Mouse (Mus musculus) midbrain, embryonic 12.5 days (tissue): ENCODE results near the gene Ampd1. TPM values are rescaled to one million over a fixed set of nuclear protein-coding genes. Genes with fewer than 3 reads are reported as not detected.

ENCODE experiments used
- ATAC-seq: fragments of 200-750 bp; cut with Nextera tagmentation; 2 replicates; pipeline ENCODE4 v1.8.0; 2017; ENCODE audit warnings: low read depth, moderate TSS enrichment, moderate library complexity; ENCODE audit not compliant: low FRiP score
- H3K27ac ChIP-seq: fragments of 300-500 bp; sonication (generic); replicated peaks from 2 replicates; pipeline ENCODE4 v1.5.1; 2016; ENCODE audit warnings: mild to moderate bottlenecking
- H3K27me3 ChIP-seq: fragments of 300-500 bp; sonication (generic); 2 replicates; pipeline ENCODE4 v1.6.1; 2016; ENCODE audit warnings: mild to moderate bottlenecking
- H3K36me3 ChIP-seq: fragments of 300-500 bp; sonication (generic); 2 replicates; pipeline ENCODE4 v1.6.1; 2016
- H3K4me1 ChIP-seq: fragments of 300-500 bp; sonication (generic); 2 replicates; pipeline ENCODE4 v1.6.1; 2016
- H3K4me2 ChIP-seq: fragments of 300-500 bp; sonication (generic); replicated peaks from 2 replicates; pipeline ENCODE4 v1.6.1; 2016; ENCODE audit warnings: mild to moderate bottlenecking, moderate library complexity
- H3K4me3 ChIP-seq: fragments of 300-500 bp; sonication (generic); 2 replicates; pipeline ENCODE4 v1.5.1; 2016; ENCODE audit warnings: mild to moderate bottlenecking
- H3K9ac ChIP-seq: fragments of 300-500 bp; sonication (generic); replicated peaks from 2 replicates; pipeline ENCODE4 v1.6.1; 2016; ENCODE audit warnings: mild to moderate bottlenecking, moderate library complexity
- H3K9me3 ChIP-seq: fragments of 300-500 bp; sonication (generic); 2 replicates; pipeline ENCODE4 v1.6.1; 2016; ENCODE audit warnings: mild to moderate bottlenecking
- WGBS: fragments of 180-500 bp; shearing (Covaris S2); methylation state at CpG from one replicate; pipeline ENCODE4 v1.1.7; 2016; 5-methylcytosine and 5-hydroxymethylcytosine counted together
- polyA plus RNA-seq: library from polyadenylated mRNA; unstranded; fragments of >200 nt; fragmentation: Nextera tagmentation; extraction: Ambion mirVana; gene quantifications from 2 replicates; pipeline ENCODE4 v1.2.1, GENCODE M21; 2016

Ampd1 gene
- polyA plus RNA-seq, 1 experiment from 2014 or later = 0.18 TPM

DNA sequence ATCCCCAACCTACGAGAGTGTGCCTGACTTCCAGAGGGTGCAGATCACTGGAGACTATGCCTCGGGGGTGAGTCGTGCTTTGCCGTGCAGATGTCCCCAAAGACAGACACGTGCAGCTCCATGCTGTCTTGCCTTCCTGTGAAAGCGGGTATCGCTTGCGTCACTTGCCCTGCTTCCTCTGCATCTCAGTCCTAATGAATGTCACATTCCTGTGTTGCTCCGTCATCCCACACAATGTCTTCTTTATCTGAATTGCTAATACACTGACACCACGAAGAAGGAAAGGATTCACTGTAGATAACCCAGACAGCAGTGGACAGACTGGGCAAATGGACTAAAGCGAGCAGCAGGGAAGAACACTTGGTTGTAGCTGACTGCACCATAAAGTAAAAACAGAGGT lies 7.2 kb downstream of the Ampd1 start:
- H3K9me3 ChIP-seq = no peaks in the 10 kb centered on the region
- no peak overlapping the region for H3K4me3 ChIP-seq
- ATAC-seq = no peak
- H3K36me3 ChIP-seq = no peaks in the 10 kb centered on the region
- no peak overlapping the region for H3K27ac ChIP-seq
- H3K4me2 ChIP-seq = no peak overlapping the region
- H3K27me3 ChIP-seq = no peaks in the 10 kb centered on the region
- WGBS = 65% methylated on average over 11 of the region's 11 CpGs
- no peak overlapping the region for H3K9ac ChIP-seq
- H3K4me1 ChIP-seq = no peaks in the 10 kb centered on the region

DNA sequence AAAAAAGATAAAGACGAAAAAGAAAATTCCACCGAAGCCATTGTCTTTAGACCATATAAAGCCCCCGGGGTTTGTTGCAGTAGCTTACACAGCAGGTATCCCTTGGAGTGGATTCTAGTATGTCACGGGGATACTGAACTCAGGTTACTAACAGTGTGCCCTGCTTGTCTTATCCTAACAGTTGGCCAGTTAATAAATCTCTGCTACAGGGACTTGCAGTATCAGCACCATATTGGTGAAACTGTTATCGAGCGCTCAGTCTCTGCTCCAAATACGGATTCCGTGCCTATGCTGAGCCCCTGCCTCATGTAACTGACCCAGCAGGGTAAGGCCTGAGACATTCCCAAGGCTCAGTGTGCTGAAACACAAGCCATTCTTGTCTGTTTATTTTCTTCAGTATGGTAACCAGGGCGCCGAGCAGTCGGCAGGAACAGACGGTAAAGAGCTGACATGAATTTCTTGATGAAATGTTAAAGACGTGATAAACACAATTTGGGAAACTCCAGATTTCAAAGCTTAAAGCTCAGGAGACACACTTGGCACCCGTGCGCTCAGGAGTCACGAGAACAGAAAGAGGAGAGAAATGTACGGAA lies 8.1 kb downstream of the Ampd1 start:
- no peak overlapping the region for H3K4me2 ChIP-seq
- no peak overlapping the region for H3K27ac ChIP-seq
- no peak overlapping the region for H3K9ac ChIP-seq
- no peaks in the 10 kb centered on the region for H3K36me3 ChIP-seq
- no peaks in the 10 kb centered on the region for H3K9me3 ChIP-seq
- WGBS = 87% methylated on average over 17 of the region's 17 CpGs
- H3K27me3 ChIP-seq = no peaks in the 10 kb centered on the region
- H3K4me1 ChIP-seq = no peaks in the 10 kb centered on the region
- no peak for ATAC-seq
- H3K4me3 ChIP-seq = no peak overlapping the region

DNA sequence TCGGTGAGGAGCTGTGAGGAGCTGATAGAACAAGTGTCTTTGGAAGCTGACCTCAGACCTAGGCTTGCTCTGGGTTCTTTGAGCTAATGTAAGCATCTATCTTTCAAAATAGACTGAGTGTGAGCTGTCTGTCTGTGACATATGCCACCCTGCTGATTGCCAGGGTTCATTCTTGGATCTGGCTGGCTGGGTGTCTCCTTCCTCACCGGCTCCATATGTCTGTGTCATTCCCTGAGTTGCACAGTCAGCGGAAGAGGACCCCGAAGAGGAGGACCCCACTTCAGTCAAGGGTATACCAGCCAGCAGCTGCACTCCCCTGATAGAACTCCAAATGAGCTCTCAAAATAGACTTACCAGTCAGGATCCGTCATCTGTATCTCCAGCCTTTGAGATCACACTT lies 8.9 kb downstream of the Ampd1 start:
- no peaks in the 10 kb centered on the region for H3K9me3 ChIP-seq
- no peak overlapping the region for H3K27ac ChIP-seq
- H3K36me3 ChIP-seq = no peaks in the 10 kb centered on the region
- H3K9ac ChIP-seq = no peak overlapping the region
- H3K4me3 ChIP-seq = no peak overlapping the region
- H3K4me2 ChIP-seq = no peak overlapping the region
- no peak for ATAC-seq
- no peaks in the 10 kb centered on the region for H3K4me1 ChIP-seq
- H3K27me3 ChIP-seq = no peaks in the 10 kb centered on the region
- 92% methylated on average over 5 of the region's 5 CpGs for WGBS

DNA sequence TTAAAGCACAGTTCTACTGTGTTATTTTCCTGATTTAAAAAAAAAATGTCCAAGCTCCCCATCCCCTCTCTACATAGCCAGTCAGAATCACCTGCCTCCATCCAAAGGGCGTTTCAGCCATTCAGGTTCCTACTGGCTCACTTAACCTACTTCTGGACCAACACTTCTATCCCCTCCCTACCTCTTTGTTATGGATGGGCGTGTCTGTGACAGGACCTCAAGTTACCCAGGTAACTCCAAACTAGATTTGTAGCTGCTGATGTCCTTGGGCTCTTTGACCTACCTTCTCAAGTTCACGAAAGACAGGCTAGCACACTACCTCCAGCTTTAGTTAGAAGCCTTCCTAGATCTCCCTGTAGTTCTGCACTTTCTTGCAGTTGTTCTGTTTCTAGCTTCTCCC lies 12.2 kb downstream of the Ampd1 start:
- H3K36me3 ChIP-seq = no peaks in the 10 kb centered on the region
- ATAC-seq = no peak
- H3K9ac ChIP-seq = no peak overlapping the region
- H3K4me2 ChIP-seq = no peak overlapping the region
- H3K4me1 ChIP-seq = no peaks in the 10 kb centered on the region
- H3K27me3 ChIP-seq = no peaks in the 10 kb centered on the region
- 79% methylated on average over 3 of the region's 3 CpGs for WGBS
- H3K9me3 ChIP-seq = no peaks in the 10 kb centered on the region
- H3K4me3 ChIP-seq = no peak overlapping the region
- H3K27ac ChIP-seq = no peak overlapping the region

DNA sequence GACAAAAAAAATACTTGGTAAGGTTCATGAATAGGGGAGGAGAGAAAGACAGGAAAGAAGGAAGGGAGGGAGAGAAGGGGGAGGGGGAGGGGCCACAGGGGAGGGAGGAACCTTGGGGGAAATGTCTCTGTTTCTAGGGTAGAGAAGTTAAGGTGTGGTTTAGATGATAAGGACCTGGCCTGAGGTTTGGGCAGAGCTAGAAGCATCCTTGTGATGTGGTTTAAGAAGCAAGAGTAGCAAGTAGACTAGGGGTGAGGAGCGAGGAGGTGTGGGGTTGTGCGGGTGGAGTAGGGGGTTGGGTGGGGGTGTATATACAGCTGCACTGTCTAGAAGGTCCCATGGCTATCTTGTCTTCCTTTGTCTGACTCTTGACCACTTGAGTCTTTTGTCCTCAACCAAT lies 17.9 kb downstream of the Ampd1 start:
- H3K4me2 ChIP-seq = no peak overlapping the region
- H3K9me3 ChIP-seq = no peaks in the 10 kb centered on the region
- H3K4me3 ChIP-seq = no peak overlapping the region
- 100% methylated on average over 2 of the region's 2 CpGs for WGBS
- ATAC-seq = no peak
- H3K4me1 ChIP-seq = no peaks in the 10 kb centered on the region
- no peaks in the 10 kb centered on the region for H3K36me3 ChIP-seq
- no peak overlapping the region for H3K27ac ChIP-seq
- H3K9ac ChIP-seq = no peak overlapping the region
- no peaks in the 10 kb centered on the region for H3K27me3 ChIP-seq

DNA sequence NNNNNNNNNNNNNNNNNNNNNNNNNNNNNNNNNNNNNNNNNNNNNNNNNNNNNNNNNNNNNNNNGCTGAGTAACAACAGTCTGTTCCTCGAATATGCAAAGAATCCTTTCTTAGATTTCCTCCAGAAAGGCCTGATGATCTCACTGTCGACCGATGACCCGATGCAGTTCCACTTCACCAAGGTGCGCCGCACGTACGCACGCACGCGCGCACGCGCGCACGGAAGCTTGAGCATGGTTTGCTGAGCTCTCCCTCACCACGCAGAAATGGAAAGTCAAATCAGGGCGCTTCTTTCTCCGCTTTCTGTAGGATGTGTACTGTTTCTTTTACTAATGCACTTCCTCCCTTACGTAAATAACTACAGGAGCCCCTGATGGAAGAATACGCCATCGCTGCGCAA lies 24.8 kb downstream of the Ampd1 start:
- Histone ChIP-seq H3K4me2 (no peak overlapping the region), H3K4me1 (0 out of 2 replicates have a peak, but pooled peaks cover 7% of the 10 kb centered on the region), H3K9me3 (no peaks in the 10 kb centered on the region), H3K27me3 (peaks cover 17% of the 10 kb centered on the region), H3K9ac (no peak overlapping the region), H3K27ac (no peak overlapping the region), H3K4me3 (no peak overlapping the region), H3K36me3 (no peaks in the 10 kb centered on the region)
- 80% methylated on average over 23 of the region's 23 CpGs for WGBS
- ATAC-seq = no peak

DNA sequence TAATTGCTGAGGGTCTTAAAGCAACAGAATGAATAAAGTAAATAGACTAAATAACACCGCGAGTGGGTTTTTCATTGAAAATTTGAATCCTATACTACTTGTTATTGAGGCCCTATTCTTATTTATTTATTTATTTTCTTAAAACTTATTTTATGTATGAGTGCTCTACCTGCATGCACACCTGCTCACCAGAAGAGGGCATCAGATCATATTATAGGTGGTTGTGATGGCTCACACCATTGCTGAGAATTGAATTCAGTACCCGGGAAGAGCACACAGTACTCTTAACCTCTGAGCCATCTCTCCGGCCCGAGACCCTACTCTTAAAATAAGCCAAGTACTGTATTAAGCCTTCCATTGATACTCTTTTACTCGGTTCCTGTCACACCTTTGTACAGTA lies 25.9 kb downstream of the Ampd1 start:
- Histone ChIP-seq H3K27ac (no peak overlapping the region), H3K4me1 (0 out of 2 replicates have a peak, but pooled peaks cover 7% of the 10 kb centered on the region), H3K36me3 (no peaks in the 10 kb centered on the region), H3K9ac (no peak overlapping the region), H3K9me3 (no peaks in the 10 kb centered on the region), H3K4me2 (no peak overlapping the region), H3K4me3 (no peak overlapping the region), H3K27me3 (peaks cover 25% of the 10 kb centered on the region)
- 86% methylated on average over 6 of the region's 6 CpGs for WGBS
- no peak for ATAC-seq

DNA sequence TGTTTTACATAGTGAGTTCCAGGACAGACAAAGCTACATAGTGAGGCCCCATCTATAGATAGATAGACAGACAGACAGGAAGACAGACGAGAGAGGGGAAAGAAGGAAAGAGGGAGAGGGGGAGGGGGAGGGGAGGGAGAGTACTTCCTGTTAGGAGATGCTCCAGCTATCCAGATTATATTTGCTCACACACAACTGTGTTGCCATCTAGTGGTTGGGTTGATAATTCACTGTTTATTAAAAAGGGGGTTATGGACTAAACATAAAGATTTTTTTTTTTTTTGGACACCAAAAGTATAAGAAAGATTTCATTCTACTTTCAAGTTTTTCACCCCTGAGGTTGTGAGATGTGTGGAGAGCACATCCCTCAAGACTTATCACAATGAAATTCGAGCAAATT lies 26.9 kb downstream of the Ampd1 start:
- H3K9ac ChIP-seq = no peak overlapping the region
- WGBS = 69% methylated on average over 2 of the region's 2 CpGs
- no peaks in the 10 kb centered on the region for H3K36me3 ChIP-seq
- H3K4me2 ChIP-seq = no peak overlapping the region
- no peak overlapping the region for H3K27ac ChIP-seq
- ATAC-seq = no peak
- no peaks in the 10 kb centered on the region for H3K9me3 ChIP-seq
- H3K4me1 ChIP-seq = 0 out of 2 replicates have a peak, but pooled peaks cover 7% of the 10 kb centered on the region
- H3K27me3 ChIP-seq = peaks cover 28% of the 10 kb centered on the region
- H3K4me3 ChIP-seq = no peak overlapping the region

DNA sequence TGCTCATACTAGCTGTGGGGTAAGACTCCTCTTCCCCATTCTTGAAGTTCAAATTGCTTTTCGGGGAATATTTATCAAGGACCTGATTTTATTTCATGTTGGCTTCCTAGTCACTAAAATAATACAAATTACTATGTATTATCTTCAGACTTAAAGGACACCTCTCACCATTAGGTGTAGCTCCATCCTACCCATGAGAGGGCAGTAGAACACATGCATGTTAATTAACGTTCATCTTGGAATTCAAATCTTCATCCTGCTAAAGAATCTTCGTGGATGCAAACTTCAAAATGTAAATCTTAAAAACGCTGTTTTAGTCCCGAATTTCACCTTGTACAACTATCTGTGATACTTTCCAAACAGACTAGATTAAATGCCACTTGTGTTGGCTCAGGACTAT lies 27.4 kb downstream of the Ampd1 start:
- Histone ChIP-seq H3K27me3 (peaks cover 28% of the 10 kb centered on the region), H3K4me3 (no peak overlapping the region), H3K9me3 (no peaks in the 10 kb centered on the region), H3K4me1 (0 out of 2 replicates have a peak, but pooled peaks cover 7% of the 10 kb centered on the region), H3K4me2 (no peak overlapping the region), H3K27ac (no peak overlapping the region), H3K9ac (no peak overlapping the region), H3K36me3 (no peaks in the 10 kb centered on the region)
- no peak for ATAC-seq
- 69% methylated on average over 5 of the region's 5 CpGs for WGBS

DNA sequence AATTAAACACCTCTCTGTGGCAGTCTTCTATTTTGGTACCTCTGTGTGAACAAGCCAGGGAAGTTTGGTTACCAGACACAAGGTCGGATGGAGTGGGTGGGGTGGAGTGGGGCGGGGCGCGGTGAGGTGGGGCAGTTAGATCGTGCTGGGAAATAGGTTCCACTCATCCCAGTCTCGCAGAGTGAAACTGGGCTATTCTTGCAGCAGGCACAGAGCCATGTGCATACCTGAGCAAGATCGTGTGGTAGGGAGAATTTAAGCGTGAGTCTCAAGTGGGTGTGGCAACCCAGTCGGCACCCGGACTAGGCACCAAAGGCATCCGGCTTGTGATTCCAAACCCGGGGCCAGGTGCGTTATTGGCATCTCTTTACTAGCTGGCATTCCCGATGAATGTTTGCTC lies 28.1 kb downstream of the Ampd1 start:
- no peaks in the 10 kb centered on the region for H3K9me3 ChIP-seq
- peaks cover 28% of the 10 kb centered on the region for H3K27me3 ChIP-seq
- peak overlapping the region; percentile 71 for H3K4me2 ChIP-seq
- H3K4me3 ChIP-seq = peak overlapping the region; percentile 52
- 0 out of 2 replicates have a peak, but pooled peaks cover 7% of the 10 kb centered on the region for H3K4me1 ChIP-seq
- no peaks in the 10 kb centered on the region for H3K36me3 ChIP-seq
- H3K9ac ChIP-seq = peak overlapping the region; percentile 37; the same call in 1 of the 2 replicates
- H3K27ac ChIP-seq = no peak overlapping the region
- WGBS = 3% methylated on average over 14 of the region's 14 CpGs
- ATAC-seq = peak; percentile 55

DNA sequence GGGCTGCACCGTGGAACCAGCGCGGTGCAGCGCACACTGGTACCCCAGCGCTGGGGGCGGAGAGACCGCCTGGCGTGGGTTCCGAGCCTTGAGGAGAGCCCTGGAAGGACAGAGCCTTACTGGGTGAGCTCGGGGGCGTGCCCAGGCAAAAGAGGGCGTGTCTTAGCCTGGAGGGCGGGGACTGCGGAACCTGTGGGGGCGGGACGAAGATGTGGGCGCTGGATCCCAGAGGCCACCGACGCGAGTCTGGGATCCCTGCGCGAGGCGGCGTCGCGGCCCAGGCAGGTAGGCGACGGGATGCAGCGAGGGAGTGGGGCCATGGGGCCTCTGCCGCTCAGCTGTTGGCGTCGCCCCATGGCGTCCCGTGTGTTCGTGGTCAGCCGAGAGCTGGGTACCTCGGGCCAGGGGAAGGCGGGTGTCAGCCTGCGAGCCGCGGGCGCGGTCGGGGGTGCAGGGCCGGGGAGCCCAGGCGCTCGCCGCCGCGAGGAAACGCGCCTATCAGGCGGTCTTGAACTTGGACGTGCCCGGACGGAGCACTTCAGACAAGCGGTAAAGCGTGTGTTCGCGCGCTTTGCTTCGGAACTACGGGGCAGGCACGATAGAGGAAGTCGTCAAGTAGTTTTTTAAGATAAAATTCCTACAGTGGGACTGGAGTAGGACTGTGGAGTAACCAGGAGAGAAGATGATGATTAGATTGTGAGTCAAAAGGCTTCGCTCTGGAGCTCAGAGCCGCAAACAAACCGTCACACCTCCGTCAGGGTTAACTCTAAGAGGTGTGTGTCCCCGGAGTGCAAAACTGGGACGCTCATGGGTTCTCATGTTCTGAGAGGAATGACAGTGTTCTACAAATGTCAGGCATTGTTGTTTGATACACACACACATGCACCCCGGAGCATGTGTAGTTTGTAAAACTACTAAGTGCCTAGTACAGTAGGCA lies 28.9 kb downstream of the Ampd1 start, which contains the start of gene Dennd2c:
Gene Dennd2c, plus strand, starts transcription at position 151 of the 937 bp plus-strand sequence.
- H3K4me3 ChIP-seq = peak within 1 kb of the TSS; percentile 52
- H3K9ac ChIP-seq = peak within 1 kb of the TSS; percentile 37
- 1% methylated on average over 72 of the region's 72 CpGs for WGBS
- peak; percentile 97 for ATAC-seq
- H3K9me3 ChIP-seq = no peaks in the 10 kb centered on the region
- H3K36me3 ChIP-seq = no peaks in the 10 kb centered on the region
- no peak within 1 kb of the TSS for H3K27ac ChIP-seq
- H3K4me2 ChIP-seq = peak within 1 kb of the TSS; percentile 71
- 0 out of 2 replicates have a peak, but pooled peaks cover 7% of the 10 kb centered on the region for H3K4me1 ChIP-seq
- peaks cover 28% of the 10 kb centered on the region for H3K27me3 ChIP-seq

DNA sequence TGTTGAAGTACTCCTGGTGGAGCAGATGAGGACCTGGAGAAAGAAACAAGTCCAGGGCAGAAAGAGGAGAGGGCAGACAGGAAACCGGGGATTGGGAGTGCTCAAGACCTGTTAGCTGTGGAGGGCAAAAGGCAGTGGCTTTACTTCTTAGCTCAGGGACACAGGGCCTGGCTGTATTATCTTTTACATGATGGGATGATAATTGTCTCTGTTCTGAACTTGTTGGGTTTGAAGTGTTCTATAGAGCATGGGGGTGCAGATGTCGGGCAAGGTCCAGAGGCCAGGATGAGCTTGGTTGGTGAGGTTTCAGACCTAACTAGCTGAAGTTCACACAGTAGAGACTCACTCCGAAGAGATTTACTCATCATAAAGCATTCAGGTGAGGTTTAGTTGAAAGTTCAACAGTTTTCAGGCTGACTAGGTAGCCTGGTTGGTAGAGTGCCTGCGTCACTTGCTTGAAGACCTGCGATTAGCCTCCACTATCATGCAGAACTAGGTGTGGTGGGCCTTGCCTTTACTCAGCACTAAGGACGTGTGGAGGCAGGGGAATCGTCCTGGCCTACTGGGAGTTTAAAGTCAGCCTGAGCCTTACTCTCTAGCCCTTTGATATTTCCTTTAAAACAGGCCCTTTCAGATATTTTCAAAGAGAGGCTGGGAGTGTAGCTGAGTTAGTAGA lies 33.9 kb downstream of the Ampd1 start:
- no peak for ATAC-seq
- Histone ChIP-seq H3K27me3 (peaks cover 16% of the 10 kb centered on the region), H3K36me3 (no peaks in the 10 kb centered on the region), H3K4me3 (no peak overlapping the region), H3K4me2 (no peak overlapping the region), H3K9me3 (no peaks in the 10 kb centered on the region), H3K4me1 (0 out of 2 replicates have a peak, but pooled peaks cover 3% of the 10 kb centered on the region), H3K27ac (no peak overlapping the region), H3K9ac (no peak overlapping the region)
- 89% methylated on average over 7 of the region's 7 CpGs for WGBS
